Comparison of ENCODE assay signal across 9 mouse cellular contexts in genomic region chr5:134873956-134874879, GRCm38 (mm10). TPM values are rescaled to one million over a fixed set of nuclear protein-coding genes. Genes with fewer than 3 reads are reported as not detected.
DNase-seq lines count a peak whose midpoint lies in the region; ATAC-seq lines count a peak whose summit lies in the region.
"Had no signal": no experiment of that assay in that cellular context is flagged by ENCODE, and none has a peak within 500 bp of the region (broad histone marks: within the 10 kb centered on the region; RNA-seq: fewer than 3 reads in every experiment).

No protein-coding gene starts in this region.

- no peaks in the 10 kb centered on the region for H3K9me3 ChIP-seq in kidney, embryonic 16.5 days (ENCODE audit: low read length)
- H3K9me3 ChIP-seq: heart, embryonic 13.5 days had no signal

- no peak overlapping the region for H3K4me3 ChIP-seq in kidney, embryonic 16.5 days (ENCODE audit: low read length)
- H3K4me3 ChIP-seq: heart, embryonic 13.5 days had no signal

- H3K27ac ChIP-seq in kidney, embryonic 16.5 days (ENCODE audit: low read length) = no peak overlapping the region
- H3K27ac ChIP-seq: heart, embryonic 13.5 days had no signal

- no peak overlapping the region for H3K4me2 ChIP-seq in kidney, embryonic 16.5 days (replicated peaks; ENCODE audit: low read depth, low read length)
- H3K4me2 ChIP-seq: heart, embryonic 13.5 days had no signal

- DNase-seq in layer of hippocampus, postnatal 14 days (ENCODE audit: low spot score in 2 of 2) = peak; percentile 35 to 64
- no peak for DNase-seq in layer of hippocampus, adult 9-11 months
- DNase-seq in cerebellum, postnatal 10 days = peak; percentile 85 to 90
- peak; percentile 67 for DNase-seq in heart, adult 8-10 months (ENCODE audit: low spot score)
- peak; percentile 71 for DNase-seq in lung, postnatal 36 days

- no peaks in the 10 kb centered on the region for H3K27me3 ChIP-seq in kidney, embryonic 16.5 days (ENCODE audit: insufficient read depth, low read length)
- H3K27me3 ChIP-seq: heart, embryonic 13.5 days had no signal

- H3K36me3 ChIP-seq in kidney, embryonic 16.5 days (ENCODE audit: insufficient read depth, low read length) = no peaks in the 10 kb centered on the region
- H3K36me3 ChIP-seq: heart, embryonic 13.5 days had no signal

- no peak for ATAC-seq in erythroblast, adult 5-6 weeks (replicated peaks; ENCODE audit: low FRiP score, poor library complexity, severe bottlenecking)
- no peak for ATAC-seq in kidney, embryonic 16.5 days (ENCODE audit: low FRiP score, low TSS enrichment)
- ATAC-seq in monocyte, adult 5-6 weeks (replicated peaks; ENCODE audit: insufficient number of reproducible peaks, low FRiP score, low TSS enrichment, poor library complexity, severe bottlenecking) = no peak

- 70% methylated on average over 21 of the region's 21 CpGs for WGBS in kidney, embryonic 16.5 days

- no peak overlapping the region for H3K9ac ChIP-seq in kidney, embryonic 16.5 days (replicated peaks; ENCODE audit: low read length)
- H3K9ac ChIP-seq: heart, embryonic 13.5 days had no signal

- 0 out of 2 replicates have a peak, but pooled peaks cover 3% of the 10 kb centered on the region for H3K4me1 ChIP-seq in kidney, embryonic 16.5 days (ENCODE audit: insufficient read depth, low read length)
- H3K4me1 ChIP-seq: heart, embryonic 13.5 days had no signal

RNA-seq across cellular contexts. Expression of gene Tmem270, which starts 32.3 kb away (rescaled TPM):
- total RNA-seq in layer of hippocampus, postnatal 14 days (2021) = not detected
- total RNA-seq in heart, adult 8-10 months (2022) = not detected
- total RNA-seq in erythroblast, adult 5-6 weeks (2015; ENCODE audit: low replicate concordance) = 0.96 TPM in 1 of 2 replicates, not detected in the other
- total RNA-seq in erythroblast, adult 5-6 weeks (2017; ENCODE audit: low replicate concordance) = not detected in 2 replicates
- polyA plus RNA-seq in kidney, embryonic 16.5 days (2015; fragmentation: Nextera tagmentation; extraction: Ambion mirVana) = not detected in 2 replicates
- not detected in 3 replicates for total RNA-seq in monocyte, adult 5-6 weeks (2017)
- polyA plus RNA-seq: heart, embryonic 13.5 days had no signal

RNA-seq across cellular contexts. Expression of gene Cldn13, which starts 41.1 kb away (rescaled TPM):
- total RNA-seq in layer of hippocampus, postnatal 14 days (2021) = not detected
- not detected for total RNA-seq in heart, adult 8-10 months (2022)
- 411 and 506 TPM in 2 replicates for total RNA-seq in erythroblast, adult 5-6 weeks (2015; ENCODE audit: low replicate concordance)
- 369 and 379 TPM in 2 replicates for total RNA-seq in erythroblast, adult 5-6 weeks (2017; ENCODE audit: low replicate concordance)
- 0.99 and 1.2 TPM in 2 replicates for polyA plus RNA-seq in kidney, embryonic 16.5 days (2015; fragmentation: Nextera tagmentation; extraction: Ambion mirVana)
- total RNA-seq in monocyte, adult 5-6 weeks (2017) = not detected in 3 replicates

RNA-seq across cellular contexts. Expression of gene Mettl27, which starts 58.0 kb away (rescaled TPM):
- 10 to 100 TPM; 14.6 to 16.5 TPM for total RNA-seq in layer of hippocampus, postnatal 14 days (2021)
- 10 to 100 TPM in 1 of 4 experiments, 1 to 10 TPM in 3; 6.3 to 11.9 (median 7.9) TPM for total RNA-seq in heart, adult 8-10 months (2022)
- 70.4 and 120 TPM in 2 replicates for total RNA-seq in erythroblast, adult 5-6 weeks (2015; ENCODE audit: low replicate concordance)
- 62.4 and 85.2 TPM in 2 replicates for total RNA-seq in erythroblast, adult 5-6 weeks (2017; ENCODE audit: low replicate concordance)
- 29.6 and 30.7 TPM in 2 replicates for polyA plus RNA-seq in kidney, embryonic 16.5 days (2015; fragmentation: Nextera tagmentation; extraction: Ambion mirVana)
- total RNA-seq in monocyte, adult 5-6 weeks (2017) = 1.3 to 1.6 TPM in 2 of 3 replicates, not detected in the other

Comparison
In these comparisons a context has a peak if more than half of its experiments do, and no peak if none do; other contexts are left out.
1. RNA of gene Cldn13, which starts 41.1 kb away (total RNA-seq): 369 to 506 TPM in erythroblast, adult 5-6 weeks; not detected in layer of hippocampus, postnatal 14 days, not detected in heart, adult 8-10 months and not detected in monocyte, adult 5-6 weeks; every median in the first group is over 100 times any median in the second.